Mouse (Mus musculus): ENCODE measurements around the gene Ahr.

Ahr gene

GRCm38 (mm10) chr12:35503586-35503985 lies 31.3 kb downstream of the Ahr start:
- no peak for DNase-seq (ENCODE audit: low spot score in 2 of 2)

GRCm38 (mm10) chr12:35501476-35501875 lies 33.4 kb downstream of the Ahr start:
- no peak for DNase-seq (ENCODE audit: low spot score in 2 of 2)

- DNase-seq (ENCODE audit: low spot score in 2 of 2) = no peak
These were observed 39.6 kb downstream of the Ahr start for GRCm38 (mm10) chr12:35495195-35495594.

- no peak for DNase-seq (ENCODE audit: low spot score in 2 of 2)
These were observed 54.1 kb downstream of the Ahr start for GRCm38 (mm10) chr12:35480764-35481163.

GRCm38 (mm10) chr12:35478906-35479305 lies 55.9 kb downstream of the Ahr start:
- no peak for DNase-seq (ENCODE audit: low spot score in 2 of 2)

- DNase-seq (ENCODE audit: low spot score in 2 of 2) = no peak
These were observed 71.4 kb downstream of the Ahr start for GRCm38 (mm10) chr12:35463457-35463856.

- DNase-seq (ENCODE audit: low spot score in 2 of 2) = no peak
These were observed 72.2 kb downstream of the Ahr start for GRCm38 (mm10) chr12:35462667-35463066.

GRCm38 (mm10) chr12:35459662-35460061 lies 75.2 kb downstream of the Ahr start:
- DNase-seq (ENCODE audit: low spot score in 2 of 2) = no peak

Data from right cerebral cortex, adult 2 months (tissue).